Mouse (Mus musculus): ENCODE data around the gene Fry. TPM values are rescaled to one million over a fixed set of nuclear protein-coding genes. Genes with fewer than 3 reads are reported as not detected.

Fry gene
- polyA plus RNA-seq, 1 experiment: 28.4 TPM

DNA sequence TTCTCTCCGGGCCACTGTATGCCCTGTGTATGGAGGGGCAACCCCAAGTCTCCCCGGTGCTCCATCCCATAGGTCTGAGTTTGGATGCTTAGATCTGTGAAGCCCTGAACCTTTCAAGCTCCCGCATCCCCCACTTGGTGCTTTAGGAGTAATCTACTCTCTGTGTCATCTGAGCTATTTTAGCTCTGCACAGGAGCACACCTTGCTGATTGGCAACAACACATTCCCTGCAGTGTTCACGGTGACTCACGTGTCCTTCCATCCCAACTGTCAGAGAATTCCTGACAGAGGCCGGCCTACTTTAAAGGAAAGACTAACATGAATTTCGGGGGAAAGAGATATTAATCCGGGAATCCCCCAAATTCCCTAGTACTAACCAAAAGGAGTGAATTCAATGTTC, 2.2 kb downstream of the Fry start:
- TF ChIP-seq CTCF (IDR thresholded peaks at IDR 0.05; ENCODE audit: low read depth, low read length) (no peak), POLR2A (IDR thresholded peaks at IDR 0.05; ENCODE audit: insufficient read depth, low read length) (no peak), EP300 (IDR thresholded peaks at IDR 0.05; ENCODE audit: insufficient read depth, low read depth, low read length) (no peak)
- Histone ChIP-seq H3K9ac (ENCODE audit: low read depth, poor library complexity, severe bottlenecking) (no peak overlapping the region), H3K9me3 (replicated peaks; ENCODE audit: control insufficient read depth, insufficient read depth, low read length, poor library complexity, severe bottlenecking) (no peaks in the 10 kb centered on the region), H3K27ac (ENCODE audit: insufficient read depth, low read length) (no peak overlapping the region), H3K27me3 (ENCODE audit: control insufficient read depth, insufficient read depth, low read length, poor library complexity, severe bottlenecking) (no peaks in the 10 kb centered on the region), H3K4me3 (ENCODE audit: low read depth, low read length) (no peak overlapping the region), H3K36me3 (ENCODE audit: control insufficient read depth, insufficient read depth, low read length, poor library complexity, severe bottlenecking) (no peaks in the 10 kb centered on the region), H3K4me1 (ENCODE audit: control insufficient read depth, insufficient read depth, low read length) (no peaks in the 10 kb centered on the region)

DNA sequence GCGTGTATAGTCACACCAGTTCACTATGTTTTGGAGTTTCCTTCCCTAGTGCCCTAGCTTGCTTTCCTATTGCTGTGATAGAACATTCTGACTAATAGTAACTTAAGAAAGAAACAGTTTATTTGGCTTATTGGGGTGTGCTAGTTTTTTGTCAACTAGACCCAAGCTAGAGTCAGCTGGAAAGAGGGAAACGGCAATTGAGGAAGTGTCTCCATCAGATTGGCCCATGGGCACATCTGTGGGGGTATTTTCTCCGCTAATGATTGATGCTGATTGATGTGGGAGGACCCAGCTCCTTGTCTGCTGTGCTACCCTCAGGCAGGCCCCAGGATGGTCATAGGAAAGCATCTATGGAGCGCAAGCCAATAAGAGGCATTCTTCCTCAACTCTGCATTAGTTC, 3.6 kb downstream of the Fry start:
- no peak overlapping the region for H3K27ac ChIP-seq (ENCODE audit: insufficient read depth, low read length)
- H3K36me3 ChIP-seq (ENCODE audit: control insufficient read depth, insufficient read depth, low read length, poor library complexity, severe bottlenecking): no peaks in the 10 kb centered on the region
- no peak for TF ChIP-seq CTCF (IDR thresholded peaks at IDR 0.05; ENCODE audit: low read depth, low read length)
- no peak for TF ChIP-seq EP300 (IDR thresholded peaks at IDR 0.05; ENCODE audit: insufficient read depth, low read depth, low read length)
- TF ChIP-seq POLR2A (IDR thresholded peaks at IDR 0.05; ENCODE audit: insufficient read depth, low read length): no peak
- no peak overlapping the region for H3K9ac ChIP-seq (ENCODE audit: low read depth, poor library complexity, severe bottlenecking)
- no peak overlapping the region for H3K4me3 ChIP-seq (ENCODE audit: low read depth, low read length)
- H3K9me3 ChIP-seq (replicated peaks; ENCODE audit: control insufficient read depth, insufficient read depth, low read length, poor library complexity, severe bottlenecking): no peaks in the 10 kb centered on the region
- no peaks in the 10 kb centered on the region for H3K27me3 ChIP-seq (ENCODE audit: control insufficient read depth, insufficient read depth, low read length, poor library complexity, severe bottlenecking)
- H3K4me1 ChIP-seq (ENCODE audit: control insufficient read depth, insufficient read depth, low read length): no peaks in the 10 kb centered on the region

DNA sequence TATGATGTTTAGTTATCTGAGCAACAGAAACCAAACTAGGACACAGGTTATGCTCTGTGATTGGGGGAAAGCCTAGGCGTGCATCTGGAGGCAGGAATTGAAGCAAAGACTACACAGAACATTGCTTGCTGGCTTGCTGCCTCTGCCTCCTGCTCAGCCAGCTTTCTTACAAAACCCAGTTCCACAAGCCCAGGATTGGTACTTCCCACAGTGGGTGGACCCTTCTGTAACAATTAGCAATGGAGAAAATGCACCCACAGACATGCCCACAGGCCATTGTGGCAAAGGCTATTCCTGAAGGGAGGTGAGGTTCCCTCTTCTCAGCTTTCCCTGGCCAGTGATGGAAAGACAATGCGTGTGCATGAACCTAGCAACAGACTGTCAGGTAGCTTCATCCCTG, 4.1 kb downstream of the Fry start:
- H3K36me3 ChIP-seq (ENCODE audit: control insufficient read depth, insufficient read depth, low read length, poor library complexity, severe bottlenecking): no peaks in the 10 kb centered on the region
- H3K27me3 ChIP-seq (ENCODE audit: control insufficient read depth, insufficient read depth, low read length, poor library complexity, severe bottlenecking): no peaks in the 10 kb centered on the region
- TF ChIP-seq CTCF (IDR thresholded peaks at IDR 0.05; ENCODE audit: low read depth, low read length) (no peak), EP300 (IDR thresholded peaks at IDR 0.05; ENCODE audit: insufficient read depth, low read depth, low read length) (no peak), POLR2A (IDR thresholded peaks at IDR 0.05; ENCODE audit: insufficient read depth, low read length) (no peak)
- H3K9me3 ChIP-seq (replicated peaks; ENCODE audit: control insufficient read depth, insufficient read depth, low read length, poor library complexity, severe bottlenecking): no peaks in the 10 kb centered on the region
- H3K4me3 ChIP-seq (ENCODE audit: low read depth, low read length): no peak overlapping the region
- H3K9ac ChIP-seq (ENCODE audit: low read depth, poor library complexity, severe bottlenecking): no peak overlapping the region
- no peak overlapping the region for H3K27ac ChIP-seq (ENCODE audit: insufficient read depth, low read length)
- no peaks in the 10 kb centered on the region for H3K4me1 ChIP-seq (ENCODE audit: control insufficient read depth, insufficient read depth, low read length)

DNA sequence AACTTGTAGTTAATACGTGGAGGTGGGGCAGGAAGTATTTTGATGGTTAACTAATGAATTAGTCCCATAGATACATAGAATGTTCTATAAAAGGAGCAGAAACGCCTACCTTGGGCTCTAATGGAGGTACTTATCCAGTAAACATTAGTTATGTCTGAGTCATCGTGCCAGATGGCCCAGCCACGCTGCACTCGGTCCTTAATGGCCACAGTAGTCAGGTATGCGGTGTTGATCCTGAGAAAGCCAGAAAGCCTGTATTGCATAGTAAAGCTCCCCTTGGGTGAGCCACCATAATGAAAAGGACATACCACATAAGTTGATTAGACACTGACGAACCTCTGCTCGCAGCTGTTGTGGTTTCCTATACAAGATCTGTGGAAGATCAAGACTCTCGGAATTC, 7.5 kb downstream of the Fry start:
- Histone ChIP-seq H3K36me3 (ENCODE audit: control insufficient read depth, insufficient read depth, low read length, poor library complexity, severe bottlenecking) (no peaks in the 10 kb centered on the region), H3K9me3 (replicated peaks; ENCODE audit: control insufficient read depth, insufficient read depth, low read length, poor library complexity, severe bottlenecking) (no peaks in the 10 kb centered on the region), H3K9ac (ENCODE audit: low read depth, poor library complexity, severe bottlenecking) (no peak overlapping the region), H3K27me3 (ENCODE audit: control insufficient read depth, insufficient read depth, low read length, poor library complexity, severe bottlenecking) (no peaks in the 10 kb centered on the region), H3K4me1 (ENCODE audit: control insufficient read depth, insufficient read depth, low read length) (no peaks in the 10 kb centered on the region), H3K4me3 (ENCODE audit: low read depth, low read length) (no peak overlapping the region), H3K27ac (ENCODE audit: insufficient read depth, low read length) (no peak overlapping the region)
- TF ChIP-seq EP300 (IDR thresholded peaks at IDR 0.05; ENCODE audit: insufficient read depth, low read depth, low read length) (no peak), POLR2A (IDR thresholded peaks at IDR 0.05; ENCODE audit: insufficient read depth, low read length) (no peak), CTCF (IDR thresholded peaks at IDR 0.05; ENCODE audit: low read depth, low read length) (no peak)

DNA sequence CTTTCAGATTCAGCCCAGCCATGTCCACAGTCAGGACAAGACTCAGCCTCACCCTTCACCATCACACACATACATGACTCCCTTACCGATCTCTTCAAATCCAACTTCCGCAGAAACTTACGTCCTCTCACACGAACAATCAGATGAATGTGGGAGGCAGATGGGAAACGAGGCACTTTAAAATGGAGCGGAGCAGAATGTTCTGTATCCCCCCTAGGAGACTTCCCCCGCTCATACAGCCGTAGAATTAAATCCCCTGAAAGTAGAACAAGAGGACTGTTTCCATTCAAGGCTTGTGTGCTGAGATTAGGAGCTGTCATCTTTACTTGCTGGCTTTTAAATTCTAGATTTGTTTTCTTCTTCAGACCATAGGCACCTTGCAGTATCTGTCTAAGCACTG, 10.0 kb downstream of the Fry start:
- no peaks in the 10 kb centered on the region for H3K9me3 ChIP-seq (replicated peaks; ENCODE audit: control insufficient read depth, insufficient read depth, low read length, poor library complexity, severe bottlenecking)
- H3K27ac ChIP-seq (ENCODE audit: insufficient read depth, low read length): no peak overlapping the region
- H3K4me3 ChIP-seq (ENCODE audit: low read depth, low read length): no peak overlapping the region
- H3K4me1 ChIP-seq (ENCODE audit: control insufficient read depth, insufficient read depth, low read length): no peaks in the 10 kb centered on the region
- no peak for TF ChIP-seq EP300 (IDR thresholded peaks at IDR 0.05; ENCODE audit: insufficient read depth, low read depth, low read length)
- no peak for TF ChIP-seq POLR2A (IDR thresholded peaks at IDR 0.05; ENCODE audit: insufficient read depth, low read length)
- TF ChIP-seq CTCF (IDR thresholded peaks at IDR 0.05; ENCODE audit: low read depth, low read length): no peak
- no peak overlapping the region for H3K9ac ChIP-seq (ENCODE audit: low read depth, poor library complexity, severe bottlenecking)
- no peaks in the 10 kb centered on the region for H3K27me3 ChIP-seq (ENCODE audit: control insufficient read depth, insufficient read depth, low read length, poor library complexity, severe bottlenecking)
- no peaks in the 10 kb centered on the region for H3K36me3 ChIP-seq (ENCODE audit: control insufficient read depth, insufficient read depth, low read length, poor library complexity, severe bottlenecking)

DNA sequence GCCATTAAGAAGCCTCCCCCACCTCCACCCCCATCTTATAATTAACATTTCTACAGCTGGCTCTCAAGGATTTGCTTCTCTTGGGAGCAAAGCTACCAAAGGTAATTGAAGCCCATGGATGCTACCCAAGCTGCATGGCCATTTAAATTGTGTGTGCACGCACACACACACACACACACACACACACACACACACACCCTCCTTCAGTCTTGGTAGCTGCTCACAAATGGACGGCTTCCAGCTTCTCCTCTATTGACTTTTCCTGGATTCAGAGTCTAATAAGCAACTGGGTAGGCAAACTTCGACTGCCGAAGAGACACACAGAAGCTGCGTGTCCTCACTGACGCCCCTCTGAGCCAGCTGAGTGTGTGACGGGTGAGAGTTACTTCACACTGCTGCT, 11.7 kb downstream of the Fry start:
- H3K4me1 ChIP-seq (ENCODE audit: control insufficient read depth, insufficient read depth, low read length): no peaks in the 10 kb centered on the region
- H3K9me3 ChIP-seq (replicated peaks; ENCODE audit: control insufficient read depth, insufficient read depth, low read length, poor library complexity, severe bottlenecking): no peaks in the 10 kb centered on the region
- no peaks in the 10 kb centered on the region for H3K36me3 ChIP-seq (ENCODE audit: control insufficient read depth, insufficient read depth, low read length, poor library complexity, severe bottlenecking)
- H3K9ac ChIP-seq (ENCODE audit: low read depth, poor library complexity, severe bottlenecking): no peak overlapping the region
- no peaks in the 10 kb centered on the region for H3K27me3 ChIP-seq (ENCODE audit: control insufficient read depth, insufficient read depth, low read length, poor library complexity, severe bottlenecking)
- H3K27ac ChIP-seq (ENCODE audit: insufficient read depth, low read length): no peak overlapping the region
- H3K4me3 ChIP-seq (ENCODE audit: low read depth, low read length): no peak overlapping the region
- TF ChIP-seq EP300 (IDR thresholded peaks at IDR 0.05; ENCODE audit: insufficient read depth, low read depth, low read length): no peak
- no peak for TF ChIP-seq CTCF (IDR thresholded peaks at IDR 0.05; ENCODE audit: low read depth, low read length)
- TF ChIP-seq POLR2A (IDR thresholded peaks at IDR 0.05; ENCODE audit: insufficient read depth, low read length): no peak
